Mouse (Mus musculus) midbrain, embryonic 15.5 days (tissue): ENCODE results near the gene Cabp2. TPM values are rescaled to one million over a fixed set of nuclear protein-coding genes. Genes with fewer than 3 reads are reported as not detected.
"Not testable (repeated sequence)": the region's sequence is repeated elsewhere in the genome, so short reads cannot be mapped to it uniquely, and the experiment has no call there.

Experiments used
- ATAC-seq: fragments of 200-750 bp; cut with Nextera tagmentation; replicated peaks from 2 replicates; pipeline ENCODE4 v1.8.0; 2017; ENCODE audit warnings: moderate TSS enrichment
- H3K27ac ChIP-seq: fragments of 300-500 bp; sonication (generic); 2 replicates; pipeline ENCODE4 v1.5.1; 2015; ENCODE audit warnings: mild to moderate bottlenecking, inconsistent platforms
- H3K27me3 ChIP-seq: fragments of 300-500 bp; sonication (generic); replicated peaks from 2 replicates; pipeline ENCODE4 v1.6.1; 2015; ENCODE audit warnings: inconsistent platforms
- H3K36me3 ChIP-seq: fragments of 300-500 bp; sonication (generic); replicated peaks from 2 replicates; pipeline ENCODE4 v1.6.1; 2015; ENCODE audit warnings: inconsistent platforms
- H3K4me1 ChIP-seq: fragments of 300-500 bp; sonication (generic); 2 replicates; pipeline ENCODE4 v1.6.1; 2015; ENCODE audit warnings: inconsistent platforms
- H3K4me2 ChIP-seq: fragments of 300-500 bp; sonication (generic); 2 replicates; pipeline ENCODE4 v1.6.1; 2015; ENCODE audit warnings: inconsistent platforms, mild to moderate bottlenecking, moderate library complexity
- H3K4me3 ChIP-seq: fragments of 300-500 bp; sonication (generic); 2 replicates; pipeline ENCODE4 v1.5.1; 2015; ENCODE audit warnings: mild to moderate bottlenecking, inconsistent platforms
- H3K9ac ChIP-seq: fragments of 300-500 bp; sonication (generic); 2 replicates; pipeline ENCODE4 v1.6.1; 2015; ENCODE audit warnings: mild to moderate bottlenecking, inconsistent platforms
- H3K9me3 ChIP-seq: fragments of 300-500 bp; sonication (generic); 2 replicates; pipeline ENCODE4 v1.6.1; 2016; ENCODE audit warnings: inconsistent platforms
- WGBS: fragments of 180-500 bp; shearing (Covaris S2); methylation state at CpG from one replicate; pipeline ENCODE4 v1.1.7; 2015; ENCODE audit warnings: mixed read lengths; 5-methylcytosine and 5-hydroxymethylcytosine counted together
- polyA plus RNA-seq: library from polyadenylated mRNA; unstranded; fragments of >200 nt; fragmentation: Nextera tagmentation; extraction: Ambion mirVana; gene quantifications from 2 replicates; pipeline ENCODE4 v1.2.1, GENCODE M21; 2015

Gene Cabp2
- polyA plus RNA-seq, 1 experiment from 2014 or later = 0.22 TPM

DNA sequence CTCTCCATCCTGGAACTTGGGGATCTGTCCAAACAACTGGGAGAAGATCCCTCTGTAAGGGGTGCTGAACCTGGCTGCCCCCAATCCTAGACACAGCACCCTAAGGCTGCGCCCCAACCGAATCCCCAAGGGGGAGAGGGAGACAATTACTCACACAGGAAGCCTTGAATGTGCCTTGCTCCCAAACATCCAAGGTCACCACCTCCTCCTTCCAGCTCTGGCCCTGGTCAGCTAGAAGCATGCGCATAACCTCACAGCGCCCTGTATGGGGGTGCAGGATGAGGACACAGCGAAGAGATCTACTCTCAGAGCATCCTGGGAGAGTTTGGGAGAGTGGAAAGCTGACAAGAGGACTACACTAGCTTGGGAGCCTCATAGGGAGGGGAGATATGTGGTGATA, 22.8 kb upstream of the Cabp2 start:
- H3K4me3 ChIP-seq = no peak overlapping the region
- H3K9me3 ChIP-seq = no peaks in the 10 kb centered on the region
- WGBS = 87% methylated on average over 5 of the region's 5 CpGs

DNA sequence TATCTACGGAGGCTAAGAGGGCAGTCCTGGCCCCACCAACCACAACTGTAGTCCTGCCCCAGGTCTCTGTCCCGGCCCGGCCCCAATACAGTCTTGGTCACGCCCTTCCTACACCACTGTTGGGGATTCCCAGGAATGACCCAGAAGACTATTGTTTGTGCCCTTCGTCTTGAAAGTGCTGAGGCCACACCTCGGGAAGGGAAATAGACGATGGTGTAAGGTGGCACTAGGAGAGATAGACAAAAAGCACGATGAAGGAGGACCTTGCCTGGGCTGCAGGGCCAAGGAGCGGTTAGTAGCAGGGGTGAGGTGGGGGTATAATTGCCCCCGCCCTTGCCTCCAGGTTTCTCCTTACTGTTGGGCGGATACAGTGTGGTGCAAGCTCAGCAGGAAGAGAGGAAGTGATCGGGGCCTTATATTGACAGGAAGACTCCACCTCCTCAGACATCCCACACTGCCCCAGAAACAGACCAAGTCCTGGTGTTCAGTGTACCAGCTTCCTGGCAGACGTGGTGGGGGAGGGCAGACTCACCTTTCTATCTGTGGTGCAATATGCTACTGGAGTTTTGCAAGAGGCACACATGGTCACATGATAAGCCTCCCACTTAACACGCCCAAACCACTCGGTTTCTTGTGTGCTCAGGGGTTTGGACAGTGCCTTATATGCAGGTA, 22.2 kb upstream of the Cabp2 start, which contains the start of gene Gstp3:
Gene Gstp3 (minus strand): TSS at position 501 of the 672 bp plus-strand sequence.
- no peaks in the 10 kb centered on the region for H3K36me3 ChIP-seq
- no peak within 1 kb of the TSS for H3K4me3 ChIP-seq
- H3K9me3 ChIP-seq = no peaks in the 10 kb centered on the region
- no peak for ATAC-seq
- no peaks in the 10 kb centered on the region for H3K4me1 ChIP-seq
- H3K9ac ChIP-seq = no peak within 1 kb of the TSS
- no peak within 1 kb of the TSS for H3K27ac ChIP-seq
- 90% methylated on average over 15 of the region's 15 CpGs for WGBS
- H3K27me3 ChIP-seq = no peaks in the 10 kb centered on the region
- no peak within 1 kb of the TSS for H3K4me2 ChIP-seq

More for the DNA sequence above, 22.8 kb upstream of the Cabp2 start:
- Histone ChIP-seq H3K36me3 (no peaks in the 10 kb centered on the region), H3K4me1 (no peaks in the 10 kb centered on the region), H3K9ac (no peak overlapping the region), H3K27me3 (no peaks in the 10 kb centered on the region), H3K4me2 (no peak overlapping the region), H3K27ac (no peak overlapping the region)
- ATAC-seq = no peak

DNA sequence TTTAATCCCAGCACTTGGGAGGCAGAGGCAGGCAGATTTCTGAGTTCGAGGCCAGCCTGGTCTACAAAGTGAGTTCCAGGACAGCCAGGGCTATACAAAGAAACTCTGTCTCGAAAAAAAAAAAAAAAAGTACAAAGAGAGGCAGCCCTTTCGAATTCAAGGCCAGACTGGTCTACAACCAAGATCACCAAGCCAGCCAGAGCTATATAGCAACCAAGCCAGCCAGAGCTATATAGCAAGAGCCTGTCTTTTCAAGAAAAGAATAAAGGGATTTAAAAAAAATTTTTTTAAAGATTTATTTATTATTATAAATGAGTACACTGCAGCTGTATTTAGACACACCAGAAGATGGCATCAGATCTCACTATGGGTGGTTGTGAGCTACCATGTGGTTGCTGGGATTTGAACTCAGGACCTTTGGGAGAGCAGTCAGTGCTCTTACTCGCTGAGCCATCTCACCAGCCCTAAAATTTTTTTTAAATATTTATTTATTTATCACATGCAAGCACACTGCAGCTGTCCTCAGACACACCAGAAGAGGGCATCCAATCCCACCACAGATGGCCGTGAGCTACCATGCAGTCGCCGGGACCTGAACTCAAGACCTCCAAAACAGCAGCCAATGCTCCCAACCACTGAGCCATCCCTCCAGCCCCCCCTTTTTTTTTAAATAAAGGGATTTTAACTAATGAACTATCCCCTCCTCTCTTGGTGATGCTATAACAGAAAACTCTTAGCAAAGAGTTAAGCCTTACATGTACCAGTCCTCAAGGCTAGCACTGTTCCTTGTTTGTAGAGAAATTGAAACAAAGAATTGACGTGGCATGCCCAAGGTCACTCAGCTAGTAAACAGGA, 21.1 kb upstream of the Cabp2 start:
- not testable (repeated sequence) for H3K4me3 ChIP-seq, H3K9ac ChIP-seq, H3K9me3 ChIP-seq, H3K27me3 ChIP-seq, H3K27ac ChIP-seq, H3K4me1 ChIP-seq, ATAC-seq, H3K36me3 ChIP-seq, H3K4me2 ChIP-seq
- whole genome bisulfite sequencing = 89% methylated on average over 8 of the region's 8 CpGs

DNA sequence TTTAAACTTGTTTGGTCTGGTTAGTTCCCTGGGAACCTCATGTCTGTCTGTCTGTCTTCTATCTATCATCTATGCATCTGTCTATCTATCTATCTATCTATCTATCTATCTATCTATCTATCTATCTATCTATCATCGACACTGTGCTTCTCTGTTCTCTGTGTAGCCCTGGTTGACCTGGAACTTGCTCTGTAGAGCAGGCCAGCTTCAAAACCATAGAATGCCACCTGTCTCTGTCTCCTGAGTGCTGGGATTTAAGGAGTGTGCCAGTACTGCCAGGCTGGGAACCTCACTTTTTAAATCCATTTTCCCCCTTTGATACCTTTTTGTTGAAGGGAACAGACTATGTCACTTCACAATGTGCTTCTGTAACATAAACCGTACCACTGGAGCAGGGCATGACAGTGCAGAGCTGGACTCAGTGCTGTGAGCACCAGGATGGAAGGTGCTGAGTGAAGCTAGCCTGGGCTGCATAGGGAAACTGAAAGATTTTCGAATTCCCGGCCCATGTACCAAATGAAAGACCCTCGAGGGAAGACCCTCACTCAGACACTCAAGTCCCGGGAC, 20.4 kb upstream of the Cabp2 start:
- H3K4me3 ChIP-seq = no peak overlapping the region
- WGBS = 95% methylated on average over 6 of the region's 6 CpGs
- no peaks in the 10 kb centered on the region for H3K4me1 ChIP-seq
- no peak overlapping the region for H3K9ac ChIP-seq
- H3K9me3 ChIP-seq = no peaks in the 10 kb centered on the region
- no peaks in the 10 kb centered on the region for H3K36me3 ChIP-seq
- no peak for ATAC-seq
- H3K27me3 ChIP-seq = no peaks in the 10 kb centered on the region
- H3K4me2 ChIP-seq = no peak overlapping the region
- no peak overlapping the region for H3K27ac ChIP-seq

DNA sequence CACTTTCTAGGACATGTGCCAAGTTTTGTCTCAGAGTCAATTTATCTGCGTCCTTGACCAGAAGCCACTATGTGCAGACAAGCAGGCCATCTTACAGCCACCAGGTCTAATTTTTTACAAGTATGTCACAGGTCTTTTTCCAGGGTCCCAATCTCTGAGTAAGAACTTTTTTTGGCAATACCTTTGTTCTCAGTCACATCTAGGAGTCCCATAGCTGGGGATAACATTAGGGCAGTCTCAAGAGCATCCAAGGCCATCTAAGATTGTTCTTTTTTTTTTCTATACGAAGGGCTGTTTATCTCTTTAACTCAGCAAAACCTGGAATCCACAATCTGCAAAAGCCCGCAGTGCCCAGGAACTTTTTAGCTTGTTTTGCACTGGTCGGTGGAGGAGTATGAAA, 18.0 kb upstream of the Cabp2 start:
- not testable (repeated sequence) for H3K4me1 ChIP-seq, H3K27me3 ChIP-seq, H3K4me2 ChIP-seq, H3K36me3 ChIP-seq, H3K9me3 ChIP-seq, H3K27ac ChIP-seq, H3K9ac ChIP-seq, H3K4me3 ChIP-seq, ATAC-seq
- 82% methylated on average over 4 of the region's 4 CpGs for WGBS

GRCm38 (mm10) chr19:4064501-4064900, 16.9 kb upstream of the Cabp2 start:
- not testable (repeated sequence) for H3K9me3 ChIP-seq, H3K27ac ChIP-seq, H3K4me3 ChIP-seq, H3K36me3 ChIP-seq, H3K4me2 ChIP-seq, H3K27me3 ChIP-seq, H3K9ac ChIP-seq, H3K4me1 ChIP-seq, ATAC-seq
- WGBS = 52% methylated on average over 6 of the region's 11 CpGs

DNA sequence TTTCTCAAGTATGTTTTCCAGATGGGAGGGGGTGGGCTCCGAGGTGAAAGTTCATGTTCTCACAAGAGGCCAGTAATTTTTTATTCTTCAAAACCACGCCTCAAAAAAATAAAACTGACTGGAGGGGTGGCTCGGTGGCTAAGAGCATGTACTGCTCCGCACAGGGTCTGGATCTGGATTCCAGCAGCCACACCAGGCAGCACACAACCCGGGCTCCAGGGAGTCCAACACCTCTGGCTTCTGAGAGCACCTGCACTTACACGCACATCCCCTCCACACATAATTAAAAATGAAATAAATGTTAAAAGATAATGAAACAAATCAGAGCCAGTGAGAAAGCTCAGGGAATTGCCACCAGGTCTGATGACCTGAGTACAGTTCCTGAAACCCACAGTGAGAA, 15.1 kb upstream of the Cabp2 start:
- WGBS = 90% methylated on average over 6 of the region's 6 CpGs

GRCm38 (mm10) chr19:4066877-4067276, 14.5 kb upstream of the Cabp2 start:
- no peaks in the 10 kb centered on the region for H3K36me3 ChIP-seq
- H3K9ac ChIP-seq = no peak overlapping the region
- H3K4me2 ChIP-seq = no peak overlapping the region
- no peaks in the 10 kb centered on the region for H3K9me3 ChIP-seq
- no peaks in the 10 kb centered on the region for H3K27me3 ChIP-seq
- H3K4me3 ChIP-seq = no peak overlapping the region
- H3K27ac ChIP-seq = no peak overlapping the region
- no peak for ATAC-seq
- no peaks in the 10 kb centered on the region for H3K4me1 ChIP-seq

More for the DNA sequence above, 15.1 kb upstream of the Cabp2 start:
- Histone ChIP-seq H3K27ac (no peak overlapping the region), H3K36me3 (no peaks in the 10 kb centered on the region), H3K9ac (no peak overlapping the region), H3K4me3 (no peak overlapping the region), H3K4me2 (no peak overlapping the region), H3K4me1 (no peaks in the 10 kb centered on the region), H3K9me3 (no peaks in the 10 kb centered on the region), H3K27me3 (no peaks in the 10 kb centered on the region)
- no peak for ATAC-seq

- H3K36me3 ChIP-seq, H3K27me3 ChIP-seq, ATAC-seq, H3K4me2 ChIP-seq, H3K9ac ChIP-seq, H3K9me3 ChIP-seq, H3K4me3 ChIP-seq, H3K27ac ChIP-seq, H3K4me1 ChIP-seq: not testable (repeated sequence)
- WGBS = 95% methylated on average over 2 of the region's 2 CpGs
These were observed 13.1 kb upstream of the Cabp2 start for GRCm38 (mm10) chr19:4068242-4068641.

DNA sequence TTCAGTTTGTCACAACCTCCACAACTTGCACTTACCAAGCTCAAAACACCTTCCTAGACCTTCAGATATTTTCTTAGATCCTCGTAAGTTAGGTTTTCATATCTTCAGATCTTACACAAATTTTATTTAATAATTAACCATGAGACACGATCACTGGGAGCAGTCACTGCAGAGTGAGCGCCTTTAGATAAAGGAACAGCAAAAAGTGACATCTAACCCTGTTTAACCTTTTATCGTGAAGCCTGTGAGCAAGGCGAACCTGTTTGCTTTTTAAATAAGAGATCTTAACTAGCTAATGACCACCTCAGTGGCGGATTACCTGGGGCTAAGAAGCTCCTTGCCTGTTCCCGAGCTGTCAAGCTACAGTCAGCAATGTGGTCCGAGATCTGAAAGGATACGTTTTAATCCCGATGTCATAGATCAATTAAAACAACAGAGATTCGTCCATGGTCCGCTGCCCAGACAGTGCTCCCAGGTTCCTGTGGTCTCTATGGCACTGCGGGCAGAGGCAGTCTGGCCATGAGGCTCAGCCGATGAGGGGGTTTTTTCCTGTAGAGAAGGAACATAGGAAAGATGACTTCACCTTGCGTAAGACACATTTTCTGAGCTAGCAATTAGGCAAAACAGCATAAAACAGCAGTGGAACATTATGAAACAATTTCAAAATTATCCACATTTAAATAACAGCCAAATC, 12.5 kb upstream of the Cabp2 start:
- WGBS = 51% methylated on average over 15 of the region's 15 CpGs
- Histone ChIP-seq H3K9me3 (no peaks in the 10 kb centered on the region), H3K9ac (no peak overlapping the region), H3K4me3 (no peak overlapping the region), H3K27me3 (no peaks in the 10 kb centered on the region), H3K36me3 (no peaks in the 10 kb centered on the region), H3K4me1 (no peaks in the 10 kb centered on the region), H3K27ac (no peak overlapping the region), H3K4me2 (no peak overlapping the region)
- ATAC-seq = no peak

- H3K27me3 ChIP-seq = no peaks in the 10 kb centered on the region
- no peak for ATAC-seq
- no peaks in the 10 kb centered on the region for H3K36me3 ChIP-seq
- WGBS = 71% methylated on average over 15 of the region's 15 CpGs
- H3K9me3 ChIP-seq = no peaks in the 10 kb centered on the region
- H3K4me2 ChIP-seq = no peak overlapping the region
- H3K4me1 ChIP-seq = no peaks in the 10 kb centered on the region
- H3K9ac ChIP-seq = no peak overlapping the region
- no peak overlapping the region for H3K4me3 ChIP-seq
- no peak overlapping the region for H3K27ac ChIP-seq
These were observed 11.1 kb upstream of the Cabp2 start for GRCm38 (mm10) chr19:4070311-4070710.

GRCm38 (mm10) chr19:4070756-4071155, 10.6 kb upstream of the Cabp2 start:
- no peak for ATAC-seq
- Histone ChIP-seq H3K4me3 (no peak overlapping the region), H3K27me3 (no peaks in the 10 kb centered on the region), H3K27ac (no peak overlapping the region), H3K9ac (no peak overlapping the region), H3K4me1 (no peaks in the 10 kb centered on the region), H3K4me2 (no peak overlapping the region), H3K9me3 (no peaks in the 10 kb centered on the region), H3K36me3 (no peaks in the 10 kb centered on the region)
- WGBS = 83% methylated on average over 8 of the region's 8 CpGs
